Mouse (Mus musculus) thymus, adult 2 months (tissue): ENCODE results near the gene Serpina6.

Source experiments
- CTCF ChIP-seq: fragments of 200-500 bp; IDR thresholded peaks from 2 replicates; pipeline ENCODE4 v1.5.1; 2012; ENCODE audit warnings: mild to moderate bottlenecking, control low read depth, low read length, moderate library complexity, borderline replicate concordance; ENCODE audit not compliant: control insufficient read depth, poor library complexity, insufficient read depth; ENCODE audit errors: extremely low read depth
- POLR2A ChIP-seq: fragments of 200-500 bp; IDR thresholded peaks from 2 replicates; pipeline ENCODE4 v1.6.1; 2012; ENCODE audit warnings: mild to moderate bottlenecking, low read length, control low read depth, moderate library complexity; ENCODE audit not compliant: control insufficient read depth, poor library complexity, insufficient read depth; ENCODE audit errors: extremely low read depth

GRCm38 (mm10) chr12:103706113-103706512 lies 49.1 kb upstream of the Serpina6 start:
- TF ChIP-seq CTCF (no peak), POLR2A (no peak)
